Mouse (Mus musculus) bone marrow macrophage, adult 2 months (primary cell): ENCODE data around the gene Mecp2.
"Not testable (repeated sequence)": the region's sequence is repeated elsewhere in the genome, so short reads cannot be mapped to it uniquely, and the experiment has no call there.

Experiments used
- CTCF ChIP-seq: IDR thresholded peaks from 2 replicates; pipeline ENCODE4 v1.5.1; 2012; ENCODE audit warnings: low read depth, mild to moderate bottlenecking, low read length, moderate library complexity
- POLR2A ChIP-seq: IDR thresholded peaks from 2 replicates; pipeline ENCODE4 v1.6.1; 2012; ENCODE audit warnings: mild to moderate bottlenecking, low read depth, low read length, borderline replicate concordance

DNA sequence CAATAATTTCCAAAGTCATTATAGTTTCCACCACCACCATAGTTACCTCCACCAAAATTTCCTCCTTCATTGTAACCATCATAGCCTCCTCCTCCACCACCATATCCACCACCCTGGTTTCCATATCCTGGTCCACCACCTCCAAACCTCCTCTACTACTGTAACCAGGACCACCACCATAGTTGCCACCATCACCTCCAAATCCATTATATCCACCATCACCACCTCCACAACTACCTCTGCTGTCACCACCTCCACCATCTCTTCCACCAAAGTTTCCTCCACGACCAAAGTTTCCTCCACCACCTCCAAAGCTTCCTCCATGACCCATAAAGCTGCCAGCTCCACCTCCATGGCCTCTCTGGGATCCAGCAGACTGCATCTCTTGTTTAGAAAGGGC lies at the start of gene Mecp2:
- TF ChIP-seq POLR2A, CTCF: not testable (repeated sequence)
